Mouse (Mus musculus): Measurements from ENCODE around the gene Gcnt3. TPM values are rescaled to one million over a fixed set of nuclear protein-coding genes. Genes with fewer than 3 reads are reported as not detected.

Gcnt3 gene
- polyA plus RNA-seq, 1 experiment from 2014 or later: 0.07 TPM

DNA sequence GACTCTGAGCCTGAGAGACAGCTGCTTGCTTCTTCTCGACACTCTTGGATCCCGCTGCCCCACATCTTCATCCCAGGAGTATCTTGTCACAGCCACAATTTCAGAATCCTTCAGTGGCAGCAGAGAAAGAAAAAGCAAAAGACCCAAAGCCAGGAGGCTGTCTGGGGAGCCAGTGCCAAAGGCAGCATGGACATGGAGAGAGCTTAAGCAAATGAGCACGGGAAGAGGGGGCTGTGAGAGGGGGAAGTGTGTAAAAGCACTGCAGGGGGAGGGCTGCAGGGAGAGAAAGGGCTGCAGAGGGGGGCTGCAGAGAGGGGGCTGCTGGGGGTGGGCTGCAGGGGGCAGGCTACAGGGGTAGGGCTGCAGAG lies 11.5 kb upstream of the Gcnt3 start:
- no peak overlapping the region for H3K27ac ChIP-seq (ENCODE audit: low read length)
- no peak overlapping the region for H3K4me2 ChIP-seq (ENCODE audit: low read depth, low read length)
- peaks cover 17% of the 10 kb centered on the region for H3K4me1 ChIP-seq (ENCODE audit: control insufficient read depth, low read depth, low read length)
- H3K27me3 ChIP-seq (ENCODE audit: control insufficient read depth, insufficient read depth, low read depth, low read length): no peaks in the 10 kb centered on the region; the same call in 1 of the 2 replicates
- 39% methylated on average over 3 of the region's 3 CpGs for WGBS (ENCODE audit: insufficient replicate concordance)
- no peak overlapping the region for H3K9ac ChIP-seq (ENCODE audit: low read depth, low read length)
- H3K9me3 ChIP-seq (replicated peaks; ENCODE audit: control insufficient read depth, low read length): no peaks in the 10 kb centered on the region
- H3K4me3 ChIP-seq (ENCODE audit: low read depth, low read length): no peak overlapping the region
- H3K36me3 ChIP-seq (ENCODE audit: control insufficient read depth, insufficient read depth): no peaks in the 10 kb centered on the region
- ATAC-seq (ENCODE audit: low read depth): no peak

DNA sequence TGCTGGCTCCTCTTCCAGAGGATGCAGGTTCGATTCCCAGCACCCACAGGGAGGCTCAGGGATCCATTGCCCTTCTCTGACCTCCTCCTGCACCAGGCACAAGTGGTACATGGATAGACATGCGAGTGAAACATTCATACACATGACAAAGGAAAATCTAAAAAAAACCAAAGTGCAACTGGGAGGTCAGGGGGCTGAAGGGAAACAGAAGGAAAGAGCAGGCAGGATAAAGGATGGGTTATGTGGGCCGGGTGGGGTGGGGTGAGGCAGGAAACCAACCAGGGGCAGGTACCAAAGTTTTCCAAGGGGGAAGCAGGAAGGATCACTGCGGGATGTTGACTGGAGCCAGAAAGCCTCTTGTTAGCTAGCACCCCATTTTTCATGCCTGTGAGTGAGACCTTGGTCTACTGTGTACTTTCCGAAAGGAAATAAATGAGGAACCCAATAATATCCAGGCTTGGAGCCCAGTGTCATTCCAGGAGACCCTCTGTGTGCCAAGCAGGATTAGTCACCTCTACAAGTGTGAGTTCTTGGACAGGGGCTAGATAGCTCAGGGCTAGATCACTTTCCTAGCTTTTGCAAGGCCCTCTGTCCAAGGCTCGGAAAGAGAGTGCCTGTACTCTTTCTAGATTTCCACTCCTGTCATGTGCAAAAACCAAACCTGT lies 11.0 kb upstream of the Gcnt3 start:
- H3K4me2 ChIP-seq (ENCODE audit: low read depth, low read length): no peak overlapping the region
- 42% methylated on average over 6 of the region's 6 CpGs for WGBS (ENCODE audit: insufficient replicate concordance)

DNA sequence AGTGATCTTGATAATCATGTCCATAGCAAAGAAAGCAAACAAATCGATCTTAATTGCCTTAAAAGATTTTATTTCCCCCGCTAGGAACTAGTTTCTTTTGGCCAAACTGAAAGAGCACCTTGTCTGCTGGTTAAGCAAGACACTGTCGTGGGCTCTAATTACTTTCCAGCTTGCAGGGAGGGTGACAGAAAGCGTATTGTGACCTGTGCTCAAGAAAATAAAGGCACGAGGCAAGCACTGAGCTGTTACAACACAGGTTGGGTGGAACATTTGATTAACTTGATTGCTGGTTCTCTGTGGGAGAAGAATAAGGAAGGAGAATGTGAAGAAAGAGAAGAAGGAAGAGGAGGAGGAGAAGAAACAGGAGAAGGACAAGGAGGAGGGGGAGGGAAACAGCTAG lies 10.4 kb upstream of the Gcnt3 start:
- H3K27me3 ChIP-seq (ENCODE audit: control insufficient read depth, insufficient read depth, low read depth, low read length): no peaks in the 10 kb centered on the region; the same call in 1 of the 2 replicates
- H3K27ac ChIP-seq (ENCODE audit: low read length): no peak overlapping the region
- H3K4me2 ChIP-seq (ENCODE audit: low read depth, low read length): no peak overlapping the region
- 52% methylated on average over 5 of the region's 5 CpGs for WGBS (ENCODE audit: insufficient replicate concordance)
- peaks cover 22% of the 10 kb centered on the region for H3K4me1 ChIP-seq (ENCODE audit: control insufficient read depth, low read depth, low read length)
- ATAC-seq (ENCODE audit: low read depth): no peak
- H3K4me3 ChIP-seq (ENCODE audit: low read depth, low read length): no peak overlapping the region
- H3K9me3 ChIP-seq (replicated peaks; ENCODE audit: control insufficient read depth, low read length): no peaks in the 10 kb centered on the region
- no peaks in the 10 kb centered on the region for H3K36me3 ChIP-seq (ENCODE audit: control insufficient read depth, insufficient read depth)
- H3K9ac ChIP-seq (ENCODE audit: low read depth, low read length): no peak overlapping the region

More for the DNA sequence above, 11.0 kb upstream of the Gcnt3 start:
- Histone ChIP-seq H3K4me1 (ENCODE audit: control insufficient read depth, low read depth, low read length) (peaks cover 22% of the 10 kb centered on the region), H3K27me3 (ENCODE audit: control insufficient read depth, insufficient read depth, low read depth, low read length) (no peaks in the 10 kb centered on the region; the same call in 1 of the 2 replicates), H3K9me3 (replicated peaks; ENCODE audit: control insufficient read depth, low read length) (no peaks in the 10 kb centered on the region), H3K36me3 (ENCODE audit: control insufficient read depth, insufficient read depth) (no peaks in the 10 kb centered on the region), H3K9ac (ENCODE audit: low read depth, low read length) (no peak overlapping the region), H3K27ac (ENCODE audit: low read length) (no peak overlapping the region), H3K4me3 (ENCODE audit: low read depth, low read length) (no peak overlapping the region)
- no peak for ATAC-seq (ENCODE audit: low read depth)

DNA sequence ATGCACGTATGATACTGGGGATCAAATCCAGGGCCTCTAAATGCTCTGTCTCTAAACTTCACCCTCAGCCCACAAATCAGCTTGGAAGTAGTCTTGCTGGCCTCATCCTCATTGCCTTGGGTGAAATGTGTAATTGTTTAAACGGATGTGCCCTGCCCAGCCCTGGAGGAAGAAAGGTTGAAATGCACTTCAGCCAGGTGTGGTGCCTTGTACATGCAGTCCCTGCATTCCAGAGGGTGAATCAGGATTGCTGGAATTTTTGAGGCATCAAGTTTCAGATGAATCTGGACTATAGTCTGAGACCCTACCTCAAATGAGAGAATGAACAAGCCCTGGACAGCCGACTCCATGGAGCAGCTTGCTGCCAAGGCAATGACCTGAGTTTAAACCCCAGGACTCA lies 10.0 kb upstream of the Gcnt3 start:
- H3K27me3 ChIP-seq (ENCODE audit: control insufficient read depth, insufficient read depth, low read depth, low read length): no peaks in the 10 kb centered on the region; the same call in 1 of the 2 replicates
- 63% methylated on average over 3 of the region's 3 CpGs for WGBS (ENCODE audit: insufficient replicate concordance)
- no peak overlapping the region for H3K4me3 ChIP-seq (ENCODE audit: low read depth, low read length)
- H3K4me1 ChIP-seq (ENCODE audit: control insufficient read depth, low read depth, low read length): peaks cover 26% of the 10 kb centered on the region
- H3K9ac ChIP-seq (ENCODE audit: low read depth, low read length): no peak overlapping the region
- no peak for ATAC-seq (ENCODE audit: low read depth)
- no peak overlapping the region for H3K27ac ChIP-seq (ENCODE audit: low read length)
- no peak overlapping the region for H3K4me2 ChIP-seq (ENCODE audit: low read depth, low read length)
- H3K9me3 ChIP-seq (replicated peaks; ENCODE audit: control insufficient read depth, low read length): no peaks in the 10 kb centered on the region
- no peaks in the 10 kb centered on the region for H3K36me3 ChIP-seq (ENCODE audit: control insufficient read depth, insufficient read depth)

- Histone ChIP-seq H3K27ac (ENCODE audit: low read length) (no peak overlapping the region), H3K9me3 (replicated peaks; ENCODE audit: control insufficient read depth, low read length) (no peaks in the 10 kb centered on the region), H3K4me3 (ENCODE audit: low read depth, low read length) (no peak overlapping the region), H3K4me1 (ENCODE audit: control insufficient read depth, low read depth, low read length) (peaks cover 26% of the 10 kb centered on the region), H3K9ac (ENCODE audit: low read depth, low read length) (no peak overlapping the region), H3K36me3 (ENCODE audit: control insufficient read depth, insufficient read depth) (no peaks in the 10 kb centered on the region), H3K4me2 (ENCODE audit: low read depth, low read length) (no peak overlapping the region; the same call in 1 of the 2 replicates), H3K27me3 (ENCODE audit: control insufficient read depth, insufficient read depth, low read depth, low read length) (no peaks in the 10 kb centered on the region; the same call in 1 of the 2 replicates)
- peak; percentile 77 for ATAC-seq (ENCODE audit: low read depth)
- WGBS (ENCODE audit: insufficient replicate concordance): 22% methylated on average over 6 of the region's 6 CpGs
Observed at GRCm38 (mm10) chr9:70046255-70046654, 8.4 kb upstream of the Gcnt3 start.

DNA sequence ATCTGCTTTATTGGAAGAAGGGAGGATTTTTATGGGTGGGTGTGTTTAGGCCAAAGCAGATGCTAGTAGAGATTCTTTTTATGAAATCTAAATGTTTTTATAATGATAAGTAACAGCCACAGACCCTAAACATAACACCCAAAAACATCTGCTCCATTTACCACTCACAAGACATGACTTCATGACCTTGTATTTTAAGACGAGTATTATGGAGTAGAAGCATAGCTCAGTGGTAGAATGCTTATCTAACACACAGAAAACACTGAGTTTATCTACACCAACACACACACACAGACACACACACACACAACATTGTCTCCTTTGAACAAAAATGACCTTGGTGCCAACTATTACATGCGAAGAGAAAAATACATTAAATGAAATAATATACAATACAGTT lies 7.0 kb upstream of the Gcnt3 start:
- Histone ChIP-seq H3K4me1 (ENCODE audit: control insufficient read depth, low read depth, low read length) (peaks cover 26% of the 10 kb centered on the region), H3K27me3 (ENCODE audit: control insufficient read depth, insufficient read depth, low read depth, low read length) (no peaks in the 10 kb centered on the region; the same call in 1 of the 2 replicates), H3K9me3 (replicated peaks; ENCODE audit: control insufficient read depth, low read length) (no peaks in the 10 kb centered on the region), H3K36me3 (ENCODE audit: control insufficient read depth, insufficient read depth) (no peaks in the 10 kb centered on the region), H3K4me3 (ENCODE audit: low read depth, low read length) (no peak overlapping the region), H3K4me2 (ENCODE audit: low read depth, low read length) (no peak overlapping the region; the same call in 1 of the 2 replicates), H3K9ac (ENCODE audit: low read depth, low read length) (no peak overlapping the region), H3K27ac (ENCODE audit: low read length) (peak overlapping the region; percentile 56; the same call in 1 of the 2 replicates)
- ATAC-seq (ENCODE audit: low read depth): peak; percentile 72
- 34% methylated on average over 2 of the region's 2 CpGs for WGBS (ENCODE audit: insufficient replicate concordance)

DNA sequence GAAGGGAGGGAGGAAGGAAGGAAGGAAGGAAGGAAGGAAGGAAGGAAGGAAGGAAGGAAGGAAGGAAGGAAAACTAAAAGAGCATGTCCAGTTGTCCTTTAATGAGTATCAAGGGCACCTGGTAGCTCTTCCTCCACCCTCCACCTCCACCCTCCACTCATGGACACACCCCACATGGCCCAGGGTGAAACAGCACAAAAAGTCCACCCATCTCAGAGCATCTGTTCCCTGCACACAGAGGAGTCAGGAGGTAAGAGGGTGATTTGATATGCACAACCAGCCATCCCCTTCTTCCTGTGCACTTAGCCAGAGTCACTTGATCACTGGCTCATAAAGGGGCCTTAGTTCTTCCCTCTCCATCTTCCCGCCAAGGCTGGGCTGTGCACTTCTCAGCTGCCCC lies 5.0 kb upstream of the Gcnt3 start:
- Histone ChIP-seq H3K36me3 (ENCODE audit: control insufficient read depth, insufficient read depth) (no peaks in the 10 kb centered on the region), H3K4me1 (ENCODE audit: control insufficient read depth, low read depth, low read length) (peaks cover 26% of the 10 kb centered on the region), H3K9ac (ENCODE audit: low read depth, low read length) (no peak overlapping the region), H3K9me3 (replicated peaks; ENCODE audit: control insufficient read depth, low read length) (no peaks in the 10 kb centered on the region; the same call in 1 of the 2 replicates), H3K4me3 (ENCODE audit: low read depth, low read length) (no peak overlapping the region), H3K27ac (ENCODE audit: low read length) (no peak overlapping the region), H3K4me2 (ENCODE audit: low read depth, low read length) (no peak overlapping the region), H3K27me3 (ENCODE audit: control insufficient read depth, insufficient read depth, low read depth, low read length) (no peaks in the 10 kb centered on the region)
- ATAC-seq (ENCODE audit: low read depth): peak; percentile 44; the same call in 1 of the 2 replicates
- WGBS (ENCODE audit: insufficient replicate concordance): 79% methylated on average over 1 of the region's 1 CpGs

DNA sequence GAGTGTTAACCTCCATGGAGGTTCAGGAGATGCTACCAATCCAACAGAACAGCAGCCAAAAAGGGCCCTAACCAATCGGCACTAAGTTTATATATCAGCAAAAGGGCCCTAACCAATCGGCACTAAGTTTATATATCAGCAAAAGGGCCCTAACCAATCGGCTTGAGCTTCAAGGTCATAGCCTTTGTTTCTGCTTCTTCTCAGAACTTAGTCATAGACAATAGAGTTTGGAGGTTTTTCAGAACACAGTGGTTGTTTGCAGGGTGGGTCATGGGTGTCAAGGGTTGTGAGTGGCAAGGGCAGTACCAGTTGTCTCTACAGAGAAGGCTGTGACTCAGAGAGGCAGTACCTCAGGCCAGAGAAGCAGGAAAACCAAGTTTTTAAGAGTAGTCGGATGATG lies 4.2 kb upstream of the Gcnt3 start:
- Histone ChIP-seq H3K9ac (ENCODE audit: low read depth, low read length) (no peak overlapping the region), H3K36me3 (ENCODE audit: control insufficient read depth, insufficient read depth) (no peaks in the 10 kb centered on the region), H3K27ac (ENCODE audit: low read length) (no peak overlapping the region), H3K4me1 (ENCODE audit: control insufficient read depth, low read depth, low read length) (peaks cover 26% of the 10 kb centered on the region), H3K9me3 (replicated peaks; ENCODE audit: control insufficient read depth, low read length) (no peaks in the 10 kb centered on the region; the same call in 1 of the 2 replicates), H3K27me3 (ENCODE audit: control insufficient read depth, insufficient read depth, low read depth, low read length) (no peaks in the 10 kb centered on the region), H3K4me2 (ENCODE audit: low read depth, low read length) (no peak overlapping the region), H3K4me3 (ENCODE audit: low read depth, low read length) (no peak overlapping the region)
- no peak for ATAC-seq (ENCODE audit: low read depth)
- 70% methylated on average over 4 of the region's 4 CpGs for WGBS (ENCODE audit: insufficient replicate concordance)

- H3K4me2 ChIP-seq (ENCODE audit: low read depth, low read length): no peak overlapping the region
- H3K27me3 ChIP-seq (ENCODE audit: control insufficient read depth, insufficient read depth, low read depth, low read length): no peaks in the 10 kb centered on the region
- WGBS (ENCODE audit: insufficient replicate concordance): 72% methylated on average over 11 of the region's 11 CpGs
- H3K4me1 ChIP-seq (ENCODE audit: control insufficient read depth, low read depth, low read length): peaks cover 14% of the 10 kb centered on the region
- H3K27ac ChIP-seq (ENCODE audit: low read length): no peak overlapping the region
- no peak for ATAC-seq (ENCODE audit: low read depth)
- H3K9me3 ChIP-seq (replicated peaks; ENCODE audit: control insufficient read depth, low read length): no peaks in the 10 kb centered on the region; the same call in 1 of the 2 replicates
- no peak overlapping the region for H3K4me3 ChIP-seq (ENCODE audit: low read depth, low read length)
- H3K9ac ChIP-seq (ENCODE audit: low read depth, low read length): no peak overlapping the region
- no peaks in the 10 kb centered on the region for H3K36me3 ChIP-seq (ENCODE audit: control insufficient read depth, insufficient read depth)
Observed at GRCm38 (mm10) chr9:70040570-70040969, 2.7 kb upstream of the Gcnt3 start.
